Mouse (Mus musculus): ENCODE data around the gene Tacc2.

Gene Tacc2

DNA sequence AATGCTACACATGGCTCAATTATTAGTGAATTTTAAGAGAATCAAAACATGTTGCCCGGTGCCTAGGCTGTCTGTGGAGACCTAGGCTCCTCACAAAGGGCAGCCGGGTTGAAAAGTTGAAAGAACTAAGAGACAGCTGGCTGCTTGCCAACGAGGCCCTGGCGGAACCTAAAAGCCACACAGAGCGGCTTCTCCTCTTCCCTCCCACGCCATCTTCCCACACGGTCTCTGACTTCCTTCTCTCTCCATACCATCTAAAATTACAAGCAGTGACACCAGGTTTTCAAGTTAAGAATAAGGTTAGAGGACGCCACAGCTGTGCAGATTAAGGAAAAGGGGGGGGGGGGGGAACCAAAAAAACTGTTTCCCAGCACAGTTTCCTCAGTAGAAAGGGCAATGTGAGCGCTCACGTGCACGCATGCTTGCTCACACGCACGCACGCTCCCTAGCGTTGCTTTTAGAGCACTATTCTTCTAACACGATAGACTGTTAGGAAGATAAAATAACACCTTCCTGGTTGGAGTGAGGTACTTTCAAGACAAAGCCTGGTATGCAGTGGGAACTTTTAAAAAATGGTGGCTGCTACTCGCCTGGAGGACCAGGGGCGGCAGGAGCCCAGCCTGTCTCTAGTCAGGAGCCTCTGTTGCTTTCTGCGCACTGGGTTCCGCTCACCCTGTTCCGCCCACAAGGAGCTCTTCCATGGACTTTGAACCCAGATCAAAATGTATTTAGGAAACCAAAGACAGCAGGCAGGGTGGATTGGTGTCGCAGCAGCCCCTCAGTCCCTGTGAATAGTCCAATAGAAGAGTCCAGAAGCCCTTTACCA is 54.5 kb downstream of the Tacc2 start:
- no peak for TF ChIP-seq GATA4 (IDR thresholded peaks at IDR 0.05; ENCODE audit: insufficient replicate concordance, low read length)

DNA sequence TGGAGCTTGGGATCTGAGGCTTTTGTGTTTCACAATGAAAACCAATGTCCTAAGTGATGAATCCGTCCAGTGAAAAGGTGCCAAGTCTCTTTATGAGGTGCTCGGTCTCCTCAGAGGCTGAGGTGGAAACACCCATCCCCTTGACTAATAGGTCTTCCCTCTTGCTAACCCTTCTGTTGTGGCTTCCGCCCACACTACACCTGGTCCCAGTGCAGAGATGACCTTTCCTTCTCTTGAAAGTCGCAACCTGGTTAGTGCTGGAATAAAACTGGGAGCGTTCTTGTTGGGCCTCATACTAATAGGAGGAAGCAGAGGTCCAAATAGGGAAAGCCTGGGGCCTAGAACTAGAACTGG is 55.1 kb downstream of the Tacc2 start:
- TF ChIP-seq GATA4 (IDR thresholded peaks at IDR 0.05; ENCODE audit: insufficient replicate concordance, low read length), result no peak

DNA sequence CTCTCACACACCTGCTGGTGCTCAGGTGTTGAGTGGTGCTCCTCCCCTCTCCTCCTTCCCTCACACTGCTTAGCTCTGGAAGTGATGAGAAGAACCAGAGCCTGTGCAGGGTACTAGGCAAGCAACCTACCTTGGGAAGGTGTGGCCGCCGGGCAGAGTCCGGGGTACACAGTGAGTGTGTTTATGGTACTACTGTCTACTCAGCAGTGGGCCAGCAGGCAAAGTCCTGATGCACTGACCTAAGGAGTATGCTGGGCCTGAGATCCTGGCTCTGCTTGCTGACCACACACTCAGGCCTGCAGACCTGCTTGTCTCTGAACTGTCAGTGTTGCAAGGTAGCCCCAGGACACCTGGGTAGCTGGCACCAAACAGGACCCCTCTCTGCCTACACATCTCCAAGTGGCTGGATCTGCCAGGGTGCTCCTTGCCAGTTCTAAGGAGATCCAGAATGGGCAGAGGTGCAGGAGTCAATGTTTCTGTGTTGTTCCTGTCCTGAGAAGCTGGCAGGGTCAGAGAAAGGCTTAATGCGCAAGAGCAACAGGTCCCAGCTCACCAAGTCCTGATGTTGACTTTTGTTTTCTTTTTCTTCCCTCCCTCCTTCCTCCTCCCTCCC is 57.1 kb downstream of the Tacc2 start:
- TF ChIP-seq GATA4 (IDR thresholded peaks at IDR 0.05; ENCODE audit: insufficient replicate concordance, low read length), result no peak

DNA sequence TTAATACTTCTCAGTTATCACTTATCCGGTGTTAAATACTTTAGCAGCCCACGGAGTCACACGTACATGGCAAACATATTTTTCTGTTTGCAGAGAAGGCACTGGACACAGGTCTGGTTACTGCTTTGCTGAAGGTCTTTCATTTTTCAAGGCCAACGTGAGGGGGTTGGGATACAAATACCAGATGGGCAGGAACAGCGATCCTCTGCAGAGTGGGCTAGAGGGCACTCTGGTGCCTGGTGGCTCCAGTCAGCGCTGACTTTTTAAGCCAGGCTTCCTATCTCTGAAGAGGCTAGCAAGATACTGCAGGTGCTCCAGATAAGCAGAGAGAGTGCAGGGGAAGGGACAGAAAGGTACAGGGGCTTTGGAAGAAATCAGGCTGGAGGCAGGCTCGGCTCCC is 58.0 kb downstream of the Tacc2 start:
- no peak for TF ChIP-seq GATA4 (IDR thresholded peaks at IDR 0.05; ENCODE audit: insufficient replicate concordance, low read length)

DNA sequence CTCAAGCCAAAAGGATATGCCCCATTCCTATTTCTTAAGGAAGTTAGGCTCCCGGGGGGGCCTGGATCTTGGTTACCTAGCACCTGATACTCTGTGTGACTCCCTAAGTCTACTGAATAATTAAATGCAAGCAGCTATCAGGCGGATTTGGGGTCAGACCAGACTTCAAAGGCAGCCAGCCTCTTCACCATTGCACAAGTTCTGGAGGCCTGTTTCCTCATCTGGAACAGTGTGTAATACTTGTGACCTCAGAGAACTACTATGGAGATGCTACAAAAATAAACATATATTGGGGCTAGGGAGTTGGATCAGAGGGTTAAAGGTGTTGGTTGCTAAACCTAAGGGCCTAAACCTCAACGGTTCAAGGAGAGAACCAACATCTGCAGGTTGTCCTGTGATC is 59.0 kb downstream of the Tacc2 start:
- TF ChIP-seq GATA4 (IDR thresholded peaks at IDR 0.05; ENCODE audit: insufficient replicate concordance, low read length), result no peak

DNA sequence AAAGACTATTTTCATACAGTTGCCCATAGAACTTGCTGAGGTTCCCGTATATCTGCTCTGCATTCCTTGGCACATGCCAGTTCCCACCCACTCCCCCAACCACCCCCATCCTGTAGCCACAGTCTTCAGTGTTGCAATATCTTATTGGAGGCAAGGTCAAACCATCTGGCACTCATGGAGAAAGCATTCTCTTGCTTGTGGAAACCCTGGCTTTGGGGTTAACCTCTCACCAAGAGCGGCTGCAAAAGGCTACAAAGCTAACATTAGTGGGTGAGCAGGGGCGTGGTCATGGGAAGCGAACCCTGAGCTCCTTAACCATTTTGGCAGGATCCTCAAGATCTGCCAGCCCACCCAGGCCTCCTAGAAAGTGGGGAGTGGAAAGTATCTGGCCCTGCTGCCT is 59.7 kb downstream of the Tacc2 start:
- no peak for TF ChIP-seq GATA4 (IDR thresholded peaks at IDR 0.05; ENCODE audit: insufficient replicate concordance, low read length)

DNA sequence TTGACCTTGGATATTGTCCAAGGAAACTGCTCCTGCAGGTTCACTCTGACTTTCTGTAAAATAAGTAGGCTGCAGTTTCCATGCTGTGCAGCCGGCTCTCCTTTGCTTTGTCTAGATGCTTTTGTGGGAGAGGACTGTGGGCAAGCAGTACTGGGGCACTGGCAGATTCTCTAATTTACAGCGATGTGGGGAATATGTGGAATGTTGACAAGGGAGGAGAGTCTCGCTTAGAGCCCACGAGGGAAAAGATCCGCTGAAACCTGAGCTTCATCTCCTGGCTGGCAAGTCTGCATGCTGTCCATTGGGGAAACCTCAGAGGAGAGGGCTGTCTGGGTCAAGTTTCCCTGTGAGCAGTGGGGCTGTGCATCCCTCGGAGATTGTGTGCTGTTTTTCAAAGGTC is 60.6 kb downstream of the Tacc2 start:
- TF ChIP-seq GATA4 (IDR thresholded peaks at IDR 0.05; ENCODE audit: insufficient replicate concordance, low read length), result no peak

DNA sequence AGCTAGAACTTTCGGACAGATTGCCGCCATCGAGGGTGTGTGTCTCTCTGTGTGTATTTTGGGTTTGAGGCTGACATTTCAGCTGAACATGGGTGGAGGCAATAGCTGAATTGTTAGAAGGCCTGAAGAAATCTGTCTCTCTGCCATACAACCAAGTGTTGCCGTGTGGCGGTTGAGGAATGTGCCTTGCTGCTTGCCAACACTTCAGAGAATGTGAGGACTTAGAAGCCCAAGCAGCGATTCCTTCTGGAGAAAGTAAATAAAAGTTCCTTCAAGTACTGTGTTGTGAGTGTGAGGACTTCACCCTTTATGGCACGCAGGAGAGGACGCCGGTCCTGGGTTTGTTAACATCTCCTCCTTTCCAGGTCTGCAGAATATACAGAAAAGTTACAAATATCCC is 63.4 kb downstream of the Tacc2 start:
- no peak for TF ChIP-seq GATA4 (IDR thresholded peaks at IDR 0.05; ENCODE audit: insufficient replicate concordance, low read length)

DNA sequence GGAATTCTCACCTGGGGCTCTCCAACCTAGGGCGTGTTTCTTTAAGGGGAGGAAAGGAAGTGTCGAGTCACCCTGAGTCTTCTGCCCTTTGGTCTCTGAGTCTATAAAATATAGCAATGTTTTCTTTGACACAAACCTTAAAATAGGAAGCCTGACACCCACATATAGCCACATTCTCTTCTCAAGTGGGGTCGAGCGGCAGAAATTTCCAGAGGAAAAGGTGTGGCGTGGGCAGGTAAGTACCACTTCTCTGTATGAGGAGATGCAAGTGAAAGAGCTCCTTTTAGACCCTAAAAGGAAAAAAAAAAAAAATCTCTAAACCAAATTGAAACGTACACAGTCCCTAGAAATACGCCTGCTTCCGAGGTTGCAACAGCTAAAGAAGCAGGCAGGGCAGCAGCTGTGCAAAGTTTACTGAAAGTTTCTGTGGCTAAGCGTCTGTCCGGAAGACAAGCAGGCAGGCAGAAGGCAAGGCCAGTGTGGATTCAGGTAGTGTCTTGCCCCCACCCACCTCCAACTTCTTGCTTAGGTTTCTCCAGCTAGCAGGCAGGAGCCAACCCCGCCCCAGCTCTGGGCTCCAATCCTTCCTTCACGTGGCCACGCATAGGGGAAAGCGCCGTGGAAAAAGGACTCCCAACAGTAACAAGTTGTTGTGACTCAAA is 68.2 kb downstream of the Tacc2 start:
- TF ChIP-seq GATA4 (IDR thresholded peaks at IDR 0.05; ENCODE audit: insufficient replicate concordance, low read length), result no peak

DNA sequence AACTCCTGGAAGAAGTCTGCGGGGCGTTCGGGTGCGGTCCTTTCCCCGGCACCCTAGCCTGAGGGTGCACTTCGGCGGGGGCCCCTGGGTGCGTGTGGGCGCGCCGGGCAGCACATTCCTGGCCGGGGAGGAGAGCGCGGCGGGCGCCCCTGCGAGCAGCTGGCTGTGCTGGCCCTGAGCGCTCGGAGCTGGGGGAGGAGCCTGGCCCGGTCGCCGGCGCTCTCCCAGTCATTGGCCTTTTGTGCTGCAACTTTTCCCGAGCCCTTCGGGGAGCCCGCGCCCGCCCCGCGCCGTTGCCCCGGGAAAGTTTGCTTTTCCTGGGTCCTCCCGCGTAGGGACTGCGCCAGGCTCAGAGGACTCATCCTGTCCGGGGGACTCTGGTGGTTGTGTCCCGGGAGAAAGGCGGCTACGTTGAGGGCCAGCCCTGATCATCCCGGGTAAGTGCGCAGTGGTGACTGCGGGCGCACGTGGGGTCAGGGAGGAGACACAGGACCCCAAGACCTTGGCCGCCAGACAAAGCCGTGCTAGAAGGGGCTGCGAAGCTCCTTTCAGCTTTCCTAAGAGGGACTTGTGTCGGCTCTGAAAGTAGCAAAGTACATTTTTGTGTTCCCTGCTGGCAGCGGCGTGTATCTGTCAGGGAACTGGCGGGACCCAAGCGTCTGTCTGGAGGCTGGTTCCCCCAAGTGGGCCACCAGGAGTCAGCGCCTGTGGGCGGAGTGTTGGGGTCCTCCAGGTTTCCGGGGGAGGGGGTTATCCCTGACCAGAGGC is 68.9 kb downstream of the Tacc2 start:
- no peak for TF ChIP-seq GATA4 (IDR thresholded peaks at IDR 0.05; ENCODE audit: insufficient replicate concordance, low read length)

DNA sequence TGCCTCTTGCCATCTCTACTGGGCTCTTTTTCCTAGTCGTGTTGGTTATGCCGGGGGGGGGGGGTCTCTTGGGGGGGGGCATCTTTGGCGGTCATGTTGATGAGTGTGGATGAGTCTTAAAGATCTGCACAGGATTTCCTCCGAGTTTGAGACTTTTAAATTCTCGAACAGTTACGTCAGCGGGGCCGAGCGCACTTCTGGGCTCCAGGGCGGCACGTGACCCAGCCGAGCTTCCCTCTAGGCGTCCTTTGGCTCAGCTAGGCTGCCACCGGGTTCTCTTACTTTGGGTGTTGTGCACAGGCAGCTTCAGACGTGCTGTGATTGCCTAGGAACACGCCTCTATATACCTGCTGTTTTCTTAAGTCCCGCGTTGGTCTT is 69.5 kb downstream of the Tacc2 start:
- no peak for TF ChIP-seq GATA4 (IDR thresholded peaks at IDR 0.05; ENCODE audit: insufficient replicate concordance, low read length)

DNA sequence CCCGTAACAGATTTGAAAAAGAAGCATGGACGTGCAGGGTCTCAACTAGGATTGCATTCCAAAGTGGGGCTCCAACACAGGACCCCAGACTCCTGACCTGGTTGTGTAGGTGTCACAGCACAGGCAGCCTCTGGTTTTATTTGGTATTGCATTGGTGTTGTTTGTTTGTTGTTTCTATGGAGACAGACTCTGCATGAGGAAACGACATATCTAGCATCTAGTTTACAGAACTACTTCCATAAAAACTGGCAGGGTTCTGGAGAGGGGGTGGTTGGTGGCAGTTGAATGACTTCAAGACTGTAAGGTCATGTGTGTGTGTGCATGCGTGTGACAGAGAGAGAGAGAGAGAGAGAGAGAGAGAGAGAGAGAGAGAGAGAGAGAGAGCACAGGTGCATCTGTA is 70.8 kb downstream of the Tacc2 start:
- no peak for TF ChIP-seq GATA4 (IDR thresholded peaks at IDR 0.05; ENCODE audit: insufficient replicate concordance, low read length)

DNA sequence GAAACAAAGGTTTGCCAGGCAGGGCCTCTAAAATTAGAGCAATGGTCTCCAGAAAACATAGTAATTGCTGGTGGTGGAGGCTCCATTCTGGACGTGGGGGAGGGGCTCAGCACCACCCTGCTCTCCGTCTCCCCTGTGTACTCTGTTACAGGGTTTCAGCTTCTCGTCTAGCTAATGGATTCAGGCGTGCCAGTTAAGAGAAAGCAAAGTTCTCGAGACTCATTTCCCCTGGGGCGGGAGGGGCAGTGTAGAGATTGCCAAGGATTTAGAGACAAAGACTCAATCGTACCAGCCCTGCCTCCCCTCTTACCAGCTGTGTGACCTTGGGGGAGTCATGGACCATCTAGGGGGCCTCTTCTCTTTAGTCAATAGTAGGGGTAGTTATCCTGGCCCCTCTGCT is 72.0 kb downstream of the Tacc2 start:
- no peak for TF ChIP-seq GATA4 (IDR thresholded peaks at IDR 0.05; ENCODE audit: insufficient replicate concordance, low read length)

DNA sequence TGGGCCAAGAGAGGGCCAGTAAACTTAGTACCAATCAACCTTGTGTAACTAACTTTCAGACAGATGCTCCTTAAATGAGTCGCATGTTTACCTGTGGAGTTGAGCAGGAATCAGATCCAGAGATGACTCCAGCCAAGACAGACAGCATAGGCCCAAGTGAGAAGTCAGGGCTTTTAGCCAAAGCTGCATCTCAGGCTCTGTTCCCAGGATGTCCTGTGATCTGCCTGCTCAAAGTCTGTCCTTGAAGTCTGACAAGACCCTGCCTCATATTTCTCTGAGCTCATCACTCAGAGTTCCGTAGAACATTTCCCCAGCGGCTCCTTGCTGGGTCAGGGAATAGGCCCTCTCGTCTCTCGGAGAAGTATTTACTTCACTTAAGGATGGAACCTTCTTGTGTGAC is 73.4 kb downstream of the Tacc2 start:
- no peak for TF ChIP-seq GATA4 (IDR thresholded peaks at IDR 0.05; ENCODE audit: insufficient replicate concordance, low read length)

DNA sequence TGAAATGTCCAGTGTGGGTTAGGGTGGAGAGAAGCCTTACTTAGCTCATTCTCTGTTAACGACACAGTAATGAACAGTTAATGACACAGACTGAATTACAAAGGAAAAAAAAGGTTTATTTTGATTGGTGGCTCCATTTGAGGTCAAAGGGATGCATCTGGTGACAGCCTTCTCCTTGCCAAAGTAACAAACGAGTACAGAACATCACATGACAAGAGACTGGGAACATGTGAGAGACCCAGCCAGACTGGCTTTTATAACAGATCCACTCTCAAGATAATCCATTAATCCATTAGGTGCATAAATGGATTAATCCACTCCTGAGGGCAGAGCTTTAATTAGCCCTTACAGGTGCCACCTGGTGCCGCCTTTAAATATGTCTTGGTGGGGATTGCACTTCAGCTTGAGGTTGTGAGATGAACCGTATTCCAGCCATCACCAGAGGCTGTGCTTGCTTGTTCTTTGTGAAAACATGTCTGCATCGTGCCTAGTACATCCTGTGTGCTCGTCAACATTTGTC is 75.9 kb downstream of the Tacc2 start:
- no peak for TF ChIP-seq GATA4 (IDR thresholded peaks at IDR 0.05; ENCODE audit: insufficient replicate concordance, low read length)

Measured in liver, adult (tissue).